Comparison of ENCODE assay signal across 19 mouse cellular contexts in the genomic region with DNA sequence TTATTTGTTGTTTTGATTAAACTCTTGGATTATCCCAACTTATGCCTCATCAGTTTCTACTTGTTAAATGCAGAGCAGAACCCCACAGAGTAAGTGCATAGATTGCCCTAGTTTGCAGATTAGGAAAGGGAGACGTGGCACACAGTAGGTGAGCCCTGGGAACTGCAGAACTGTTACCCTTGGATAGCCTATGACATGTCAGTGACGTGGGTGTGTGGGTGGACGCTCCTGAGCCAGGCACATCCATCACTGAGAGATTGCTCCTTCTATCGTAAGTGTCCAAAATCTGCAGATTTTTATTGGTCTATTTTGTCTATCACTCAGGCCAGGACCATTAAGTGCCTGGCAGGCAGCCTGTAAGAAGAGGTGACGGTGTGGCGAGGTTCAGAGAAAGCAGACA.
DNase-seq lines count a peak whose midpoint lies in the region; ATAC-seq and TF ChIP-seq lines count a peak whose summit lies in the region.
"Had no signal": no experiment of that assay in that cellular context is flagged by ENCODE, and none has a peak within 500 bp of the region (broad histone marks: within the 10 kb centered on the region; RNA-seq: fewer than 3 reads in every experiment).

No protein-coding gene starts in this region.

- H3K27me3 ChIP-seq in embryonic facial prominence, embryonic 13.5 days: no peaks in the 10 kb centered on the region
- 0 out of 2 replicates have a peak, but pooled peaks cover 5% of the 10 kb centered on the region for H3K27me3 ChIP-seq in embryonic facial prominence, embryonic 10.5 days (replicated peaks; ENCODE audit: low read depth, poor library complexity, severe bottlenecking)
- H3K27me3 ChIP-seq in heart, embryonic 12.5 days (replicated peaks): no peaks in the 10 kb centered on the region
- H3K27me3 ChIP-seq in embryonic facial prominence, embryonic 15.5 days: no peaks in the 10 kb centered on the region
- H3K27me3 ChIP-seq: hindbrain, embryonic 15.5 days; intestine, embryonic 15.5 days; neural tube, embryonic 12.5 days had no signal

- peaks cover 41% of the 10 kb centered on the region for H3K4me1 ChIP-seq in embryonic facial prominence, embryonic 13.5 days
- peaks cover 30% of the 10 kb centered on the region for H3K4me1 ChIP-seq in embryonic facial prominence, embryonic 10.5 days
- H3K4me1 ChIP-seq in heart, embryonic 12.5 days (replicated peaks): peaks cover 30% of the 10 kb centered on the region
- peaks cover 31% of the 10 kb centered on the region for H3K4me1 ChIP-seq in embryonic facial prominence, embryonic 15.5 days
- H3K4me1 ChIP-seq: hindbrain, embryonic 15.5 days; neural tube, embryonic 12.5 days had no signal

- H3K9ac ChIP-seq in embryonic facial prominence, embryonic 13.5 days: no peak overlapping the region
- H3K9ac ChIP-seq in heart, embryonic 12.5 days: no peak overlapping the region
- no peak overlapping the region for H3K9ac ChIP-seq in embryonic facial prominence, embryonic 15.5 days
- H3K9ac ChIP-seq: forebrain, postnatal 0 days; hindbrain, embryonic 15.5 days; intestine, embryonic 15.5 days; liver, embryonic 14.5 days; lung, embryonic 14.5 days; neural tube, embryonic 12.5 days had no signal

- ATAC-seq in embryonic facial prominence, embryonic 13.5 days (ENCODE audit: insufficient number of reproducible peaks, insufficient read depth, low FRiP score, low TSS enrichment, low read depth): no peak
- no peak for ATAC-seq in heart, embryonic 12.5 days (ENCODE audit: insufficient number of reproducible peaks, low FRiP score)
- ATAC-seq in embryonic facial prominence, embryonic 15.5 days (ENCODE audit: insufficient number of reproducible peaks, low FRiP score, low TSS enrichment, low read depth): no peak
- ATAC-seq: CD4-positive, CD25-positive, alpha-beta regulatory T cell, adult 4 months; forebrain, postnatal 0 days had no signal

- no peaks in the 10 kb centered on the region for H3K36me3 ChIP-seq in embryonic facial prominence, embryonic 13.5 days
- no peaks in the 10 kb centered on the region for H3K36me3 ChIP-seq in embryonic facial prominence, embryonic 10.5 days (replicated peaks)
- no peaks in the 10 kb centered on the region for H3K36me3 ChIP-seq in heart, embryonic 12.5 days
- H3K36me3 ChIP-seq in embryonic facial prominence, embryonic 15.5 days: no peaks in the 10 kb centered on the region
- H3K36me3 ChIP-seq: hindbrain, embryonic 15.5 days; intestine, embryonic 15.5 days; neural tube, embryonic 12.5 days had no signal

- no peaks in the 10 kb centered on the region for H3K9me3 ChIP-seq in embryonic facial prominence, embryonic 13.5 days
- H3K9me3 ChIP-seq in embryonic facial prominence, embryonic 10.5 days: no peaks in the 10 kb centered on the region
- H3K9me3 ChIP-seq in heart, embryonic 12.5 days (replicated peaks): no peaks in the 10 kb centered on the region
- H3K9me3 ChIP-seq in embryonic facial prominence, embryonic 15.5 days (replicated peaks): no peaks in the 10 kb centered on the region
- H3K9me3 ChIP-seq: hindbrain, embryonic 15.5 days; intestine, embryonic 15.5 days; neural tube, embryonic 12.5 days had no signal

- no peak for DNase-seq in embryonic facial prominence, embryonic 10.5 days (ENCODE audit: low spot score)
- DNase-seq in heart, adult 9 months (ENCODE audit: low spot score in 2 of 2): no peak
- DNase-seq in left cerebral cortex, adult 2 months (ENCODE audit: extremely low spot score in 1 of 2, low spot score in 2 of 2): no peak
- DNase-seq in left cerebral cortex, adult 8-10 months (ENCODE audit: low spot score in 2 of 2): no peak
- no peak for DNase-seq in cerebellum, adult 9-11 months
- DNase-seq: cerebellum, adult 18-20 months; forebrain, postnatal 0 days; kidney, adult 9 months; layer of hippocampus, postnatal 36 days; thymus, postnatal 14 days had no signal

- TF ChIP-seq CTCF in left cerebral cortex, adult 2 months (IDR thresholded peaks at IDR 0.05): no peak

- no peak overlapping the region for H3K4me2 ChIP-seq in embryonic facial prominence, embryonic 13.5 days
- no peak overlapping the region for H3K4me2 ChIP-seq in heart, embryonic 12.5 days
- no peak overlapping the region for H3K4me2 ChIP-seq in embryonic facial prominence, embryonic 15.5 days (replicated peaks)
- H3K4me2 ChIP-seq: hindbrain, embryonic 15.5 days; intestine, embryonic 15.5 days; neural tube, embryonic 12.5 days had no signal

- peak overlapping the region; percentile 58 for H3K27ac ChIP-seq in embryonic facial prominence, embryonic 13.5 days
- no peak overlapping the region for H3K27ac ChIP-seq in embryonic facial prominence, embryonic 10.5 days (replicated peaks)
- H3K27ac ChIP-seq in heart, embryonic 12.5 days (ENCODE audit: poor library complexity, severe bottlenecking): peak overlapping the region; percentile 73
- peak overlapping the region; percentile 80 for H3K27ac ChIP-seq in left cerebral cortex, adult 2 months
- H3K27ac ChIP-seq in embryonic facial prominence, embryonic 15.5 days (replicated peaks): peak overlapping the region; percentile 23
- H3K27ac ChIP-seq: hindbrain, embryonic 15.5 days; intestine, embryonic 15.5 days; liver, embryonic 14.5 days; neural tube, embryonic 12.5 days had no signal

- no peak overlapping the region for H3K4me3 ChIP-seq in embryonic facial prominence, embryonic 13.5 days
- no peak overlapping the region for H3K4me3 ChIP-seq in embryonic facial prominence, embryonic 10.5 days
- H3K4me3 ChIP-seq in heart, embryonic 12.5 days: no peak overlapping the region
- no peak overlapping the region for H3K4me3 ChIP-seq in left cerebral cortex, adult 2 months
- no peak overlapping the region for H3K4me3 ChIP-seq in embryonic facial prominence, embryonic 15.5 days (replicated peaks)
- H3K4me3 ChIP-seq: hindbrain, embryonic 15.5 days; intestine, embryonic 15.5 days; neural tube, embryonic 12.5 days had no signal

- intact Hi-C loops in left cerebral cortex, adult 2 months (cut with DNase I): loop anchor here (5.0 to 10.0 kb wide), 2 partner anchors 96 to 549 kb away; no protein-coding TSS in a partner anchor

- 79% methylated on average over 6 of the region's 6 CpGs for WGBS in embryonic facial prominence, embryonic 13.5 days
- WGBS in embryonic facial prominence, embryonic 10.5 days: 85% methylated on average over 6 of the region's 6 CpGs
- WGBS in heart, embryonic 12.5 days: 64% methylated on average over 6 of the region's 6 CpGs
- 74% methylated on average over 6 of the region's 6 CpGs for WGBS in embryonic facial prominence, embryonic 15.5 days
